Comparison of ENCODE assay signal across 12 mouse cellular contexts in genomic region chr14:22357991-22358503, GRCm38 (mm10).
DNase-seq lines count a peak whose midpoint lies in the region; ATAC-seq lines count a peak whose summit lies in the region.
"Had no signal": no experiment of that assay in that cellular context is flagged by ENCODE, and none has a peak within 500 bp of the region (broad histone marks: within the 10 kb centered on the region; RNA-seq: fewer than 3 reads in every experiment).

No protein-coding gene starts in this region.

- H3K27ac ChIP-seq in forebrain, embryonic 15.5 days (replicated peaks), result no peak overlapping the region
- H3K27ac ChIP-seq: limb, embryonic 15.5 days had no signal

- no peaks in the 10 kb centered on the region for H3K36me3 ChIP-seq in forebrain, embryonic 15.5 days
- H3K36me3 ChIP-seq: limb, embryonic 15.5 days had no signal

- no peaks in the 10 kb centered on the region for H3K9me3 ChIP-seq in forebrain, embryonic 15.5 days
- H3K9me3 ChIP-seq: limb, embryonic 15.5 days; megakaryocyte, embryonic 14.5 days had no signal

- peaks cover 20% of the 10 kb centered on the region; the same call in 1 of the 2 replicates for H3K27me3 ChIP-seq in forebrain, embryonic 15.5 days
- H3K27me3 ChIP-seq: limb, embryonic 15.5 days; megakaryocyte, embryonic 14.5 days had no signal

- no peak overlapping the region for H3K4me3 ChIP-seq in forebrain, embryonic 15.5 days
- H3K4me3 ChIP-seq: limb, embryonic 15.5 days; megakaryocyte, embryonic 14.5 days had no signal

- 6% methylated on average over 9 of the region's 9 CpGs for WGBS in forebrain, embryonic 15.5 days

- peak; percentile 74 for ATAC-seq in forebrain, embryonic 15.5 days (replicated peaks)
- no peak for ATAC-seq in frontal cortex, adult (ENCODE audit: low TSS enrichment)

- H3K9ac ChIP-seq in forebrain, embryonic 15.5 days (replicated peaks), result no peak overlapping the region
- H3K9ac ChIP-seq: limb, embryonic 15.5 days had no signal

- DNase-seq in heart, adult 11 months, result peak; percentile 71
- DNase-seq in heart, postnatal 4 days, result no peak
- peak; percentile 45 for DNase-seq in embryo, embryonic 10 days (ENCODE audit: low spot score)
- peak; percentile 34 for DNase-seq in mesoderm, embryonic 11.5 days (ENCODE audit: low read depth, low spot score)
- no peak for DNase-seq in gastrocnemius, postnatal 4 days (ENCODE audit: low spot score in 2 of 2)
- no peak for DNase-seq in adrenal gland, adult (ENCODE audit: inconsistent age in 2 of 2, low spot score in 1 of 2)
- DNase-seq: heart, postnatal 10 days; thymus, postnatal 4 days had no signal

- H3K4me1 ChIP-seq in forebrain, embryonic 15.5 days, result peaks cover 33% of the 10 kb centered on the region

- no peak overlapping the region for H3K4me2 ChIP-seq in forebrain, embryonic 15.5 days (replicated peaks)
- H3K4me2 ChIP-seq: limb, embryonic 15.5 days had no signal

Comparison
In these comparisons a context has a peak if more than half of its experiments do, and no peak if none do; other contexts are left out.
1. DNase-seq: peak in heart, adult 11 months (single experiment), embryo, embryonic 10 days (single experiment) and mesoderm, embryonic 11.5 days (single experiment); none in heart, postnatal 4 days (single experiment), gastrocnemius, postnatal 4 days (0 of 2) and adrenal gland, adult (0 of 2).